Mouse (Mus musculus) ovary, postnatal 36 days (tissue): ENCODE results near the gene Cpsf4l.

Source experiments
- DNase-seq: peaks from one replicate; pipeline ENCODE4 v3.0.0; 2022; ENCODE audit warnings: low spot score, mixed read lengths

Cpsf4l gene

GRCm38 (mm10) chr11:113699643-113700042 lies 10.2 kb downstream of the Cpsf4l start:
- no peak for DNase-seq

- no peak for DNase-seq
Measured at GRCm38 (mm10) chr11:113698013-113698545, 11.7 kb downstream of the Cpsf4l start.

GRCm38 (mm10) chr11:113697571-113697970 lies 12.2 kb downstream of the Cpsf4l start:
- DNase-seq: no peak

GRCm38 (mm10) chr11:113691851-113692250 lies 18.0 kb downstream of the Cpsf4l start:
- DNase-seq: no peak

GRCm38 (mm10) chr11:113691318-113691717 lies 18.5 kb downstream of the Cpsf4l start:
- DNase-seq: no peak

GRCm38 (mm10) chr11:113690506-113690905 lies 19.3 kb downstream of the Cpsf4l start:
- DNase-seq: no peak

GRCm38 (mm10) chr11:113687031-113687430 lies 22.8 kb downstream of the Cpsf4l start:
- no peak for DNase-seq

GRCm38 (mm10) chr11:113684707-113685426 lies 24.9 kb downstream of the Cpsf4l start:
- DNase-seq: no peak

- peak; percentile 95 for DNase-seq
Measured at GRCm38 (mm10) chr11:113683957-113684706, 25.7 kb downstream of the Cpsf4l start, which contains the start of the genes Fam104a and D11Wsu47e. Gene Fam104a, minus strand, starts transcription at chr11:113684155. Gene D11Wsu47e, plus strand, starts transcription at chr11:113684412.

GRCm38 (mm10) chr11:113683627-113683956 lies 26.2 kb downstream of the Cpsf4l start:
- DNase-seq: no peak

GRCm38 (mm10) chr11:113682897-113683626 lies 26.8 kb downstream of the Cpsf4l start:
- peak; percentile 76 for DNase-seq

GRCm38 (mm10) chr11:113681979-113682378 lies 27.8 kb downstream of the Cpsf4l start:
- no peak for DNase-seq

- DNase-seq: no peak
Measured at GRCm38 (mm10) chr11:113680954-113681353, 28.9 kb downstream of the Cpsf4l start.

- DNase-seq: no peak
Measured at GRCm38 (mm10) chr11:113678373-113678772, 31.4 kb downstream of the Cpsf4l start.

GRCm38 (mm10) chr11:113677378-113677777 lies 32.4 kb downstream of the Cpsf4l start:
- no peak for DNase-seq

- no peak for DNase-seq
Measured at GRCm38 (mm10) chr11:113676847-113677246, 33.0 kb downstream of the Cpsf4l start.

GRCm38 (mm10) chr11:113674595-113674994 lies 35.2 kb downstream of the Cpsf4l start:
- no peak for DNase-seq

- DNase-seq: no peak
Measured at GRCm38 (mm10) chr11:113673614-113674013, 36.2 kb downstream of the Cpsf4l start.

GRCm38 (mm10) chr11:113669711-113670110 lies 40.1 kb downstream of the Cpsf4l start:
- DNase-seq: no peak

GRCm38 (mm10) chr11:113668857-113669256 lies 41.0 kb downstream of the Cpsf4l start:
- DNase-seq: no peak

- no peak for DNase-seq
Measured at GRCm38 (mm10) chr11:113667704-113668103, 42.1 kb downstream of the Cpsf4l start.

GRCm38 (mm10) chr11:113667122-113667521 lies 42.7 kb downstream of the Cpsf4l start:
- no peak for DNase-seq
